Mouse (Mus musculus) right cerebral cortex, postnatal 25 days (tissue): Measurements from ENCODE around the gene Olfr645.

Experiments
- DNase-seq: peaks from one replicate; pipeline ENCODE4 v3.0.0; 2022

Gene Olfr645

DNA sequence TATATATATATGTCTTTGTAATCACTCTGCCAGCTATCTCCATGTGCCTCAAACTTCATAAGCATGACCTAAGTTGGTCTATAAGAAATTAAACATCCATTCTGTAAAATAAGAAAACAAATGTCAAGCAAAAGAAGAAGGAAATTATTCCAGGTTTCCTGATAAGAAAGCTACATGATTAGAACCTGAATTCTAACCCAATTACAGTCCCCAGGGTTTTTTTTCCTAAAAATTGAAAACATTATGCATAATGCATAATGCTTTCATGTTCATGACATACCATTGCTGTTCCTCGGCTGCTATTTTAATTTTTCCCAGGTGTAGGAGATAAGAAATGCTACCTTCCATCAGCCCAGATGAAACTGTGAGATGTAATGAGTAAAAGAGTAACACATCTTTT, at the start of gene Olfr645:
Gene Olfr645, minus strand, starts transcription at position 101 of the 400 bp plus-strand sequence.
- no peak for DNase-seq

DNA sequence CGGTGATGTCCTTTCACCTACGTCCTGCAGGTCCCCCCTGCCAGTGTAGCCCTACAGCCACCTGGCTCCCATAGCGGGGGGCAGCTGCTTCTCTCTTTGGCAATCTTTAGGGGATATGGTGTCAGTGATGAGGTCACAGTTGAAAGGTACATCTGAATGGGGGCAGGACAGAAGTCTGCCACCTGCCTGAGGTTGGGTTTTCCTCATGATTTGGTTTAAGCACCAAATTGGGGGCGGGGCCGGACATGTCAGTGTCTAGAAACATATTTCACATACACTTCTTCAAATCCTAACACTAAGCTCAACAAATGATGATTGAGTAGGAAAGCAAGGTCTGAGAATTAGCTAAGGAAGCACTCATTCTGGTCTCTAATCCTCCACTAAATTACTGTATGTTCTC, 44.5 kb upstream of the Olfr645 start, which contains the start of gene Ubqln5:
Gene Ubqln5, minus strand, starts transcription at position 101 of the 400 bp plus-strand sequence.
- DNase-seq, result no peak

DNA sequence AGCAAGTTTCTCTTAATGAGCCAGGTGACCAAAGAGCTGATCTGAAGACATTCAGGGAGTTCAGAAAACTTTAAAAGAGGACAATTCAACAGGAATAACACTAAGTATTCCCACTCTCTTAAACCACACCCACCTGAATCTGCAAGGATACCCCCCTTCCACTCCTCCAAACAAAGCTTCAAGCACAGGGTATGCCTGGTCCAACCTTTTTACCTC, 19.4 kb upstream of the Olfr645 start, which contains the start of gene Olfr646:
Gene Olfr646, plus strand, starts transcription at position 117 of the 216 bp plus-strand sequence.
- DNase-seq, result no peak

DNA sequence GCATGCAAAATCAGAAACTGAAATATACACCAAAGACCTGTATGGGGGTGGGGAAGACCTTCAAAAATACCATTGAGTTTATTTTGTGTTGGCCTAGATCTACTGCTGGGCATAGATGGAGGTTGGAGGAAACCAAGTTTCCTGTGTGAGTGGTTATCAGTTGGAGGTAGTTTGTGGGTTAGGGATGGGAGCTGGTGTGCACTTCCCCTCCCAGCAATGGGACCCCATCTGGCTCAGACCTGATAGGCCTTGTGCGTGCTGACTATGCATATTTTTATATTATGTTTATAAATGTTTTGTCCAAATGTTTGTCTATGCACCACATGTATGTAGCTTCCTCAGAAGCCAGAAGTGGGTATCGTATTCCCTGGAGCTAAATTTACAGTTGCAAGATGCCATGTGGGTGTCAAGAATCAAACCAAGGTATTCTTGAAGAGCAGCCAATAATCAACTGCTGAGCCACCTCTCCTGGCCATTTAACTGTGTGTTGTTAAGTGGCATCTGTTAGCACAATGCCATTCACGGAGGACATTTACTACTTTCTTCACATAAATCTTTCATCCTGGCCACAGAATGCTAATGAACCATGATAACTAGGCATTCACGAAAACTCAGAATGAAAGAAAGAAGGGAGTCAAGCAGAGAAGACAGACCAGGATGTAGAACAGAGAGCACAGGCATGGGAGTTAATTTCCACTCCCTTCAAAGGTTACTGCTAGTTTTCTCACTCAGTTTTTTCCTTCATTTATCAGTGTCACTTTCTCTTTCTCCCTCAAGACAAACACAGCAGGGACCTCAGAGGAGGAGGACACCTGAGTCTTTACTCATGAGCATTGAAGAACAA, 18.9 kb upstream of the Olfr645 start:
- DNase-seq, result no peak

DNA sequence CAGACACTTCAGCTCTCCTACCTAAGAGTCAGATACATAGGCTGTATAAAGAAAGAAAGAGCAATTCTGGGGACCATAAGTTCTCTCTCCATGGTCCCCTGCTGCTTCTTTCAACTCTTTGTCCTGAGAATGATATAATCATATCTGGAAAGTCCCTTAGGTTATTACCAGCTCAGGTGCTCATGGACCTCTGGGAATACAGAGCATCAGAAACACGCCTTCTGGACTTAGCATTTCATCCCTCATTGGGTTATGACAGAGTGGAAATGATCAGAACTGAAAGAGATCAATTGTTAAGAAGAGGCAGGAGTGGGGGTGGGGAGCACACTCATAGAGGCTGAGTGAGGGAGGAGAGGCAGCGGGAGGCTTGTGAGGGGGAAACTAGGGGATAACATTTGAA, 13.5 kb downstream of the Olfr645 start, which contains the start of gene Olfr644:
Gene Olfr644, minus strand, starts transcription at position 101 of the 400 bp plus-strand sequence.
- no peak for DNase-seq

DNA sequence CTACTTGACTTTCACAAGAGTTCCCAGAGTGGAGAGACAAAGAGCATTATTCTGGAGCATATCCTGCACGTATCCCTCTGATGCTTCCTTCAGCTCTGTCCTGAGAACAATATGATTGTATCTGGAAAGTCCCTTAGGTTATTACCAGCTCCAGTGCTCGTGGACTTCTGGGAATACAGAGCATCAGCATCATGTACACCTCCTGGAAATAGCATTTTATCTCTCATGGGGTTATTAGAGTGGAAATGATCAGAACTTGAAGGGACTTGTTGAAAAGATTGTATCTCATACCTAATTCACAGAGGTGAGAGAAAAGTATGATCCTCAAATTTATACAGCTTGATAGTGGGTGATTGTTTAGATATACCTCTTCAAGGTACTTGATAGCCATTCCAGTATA, 23.9 kb downstream of the Olfr645 start, which contains the start of gene 4930516K23Rik:
Gene 4930516K23Rik, minus strand, starts transcription at position 101 of the 400 bp plus-strand sequence.
- DNase-seq, result no peak

DNA sequence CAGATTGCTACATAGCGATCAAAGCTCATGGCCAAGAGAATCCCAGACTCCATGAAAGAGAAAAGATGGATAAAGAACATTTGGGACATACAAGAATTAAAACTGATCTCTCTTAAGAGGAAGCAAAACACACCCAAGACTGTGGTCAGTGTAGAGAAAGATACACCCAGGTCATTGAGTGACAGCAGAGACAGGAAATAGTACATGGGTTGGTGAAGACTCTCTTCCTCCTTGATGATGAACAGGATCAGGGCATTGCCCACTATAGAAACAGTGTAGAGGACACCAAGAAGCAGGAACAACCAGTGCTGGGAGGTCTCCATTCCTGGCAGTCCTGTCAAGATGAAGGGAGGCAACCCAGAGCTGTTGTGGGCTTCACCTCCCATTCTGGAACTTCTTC, 26.1 kb downstream of the Olfr645 start:
- DNase-seq, result no peak

DNA sequence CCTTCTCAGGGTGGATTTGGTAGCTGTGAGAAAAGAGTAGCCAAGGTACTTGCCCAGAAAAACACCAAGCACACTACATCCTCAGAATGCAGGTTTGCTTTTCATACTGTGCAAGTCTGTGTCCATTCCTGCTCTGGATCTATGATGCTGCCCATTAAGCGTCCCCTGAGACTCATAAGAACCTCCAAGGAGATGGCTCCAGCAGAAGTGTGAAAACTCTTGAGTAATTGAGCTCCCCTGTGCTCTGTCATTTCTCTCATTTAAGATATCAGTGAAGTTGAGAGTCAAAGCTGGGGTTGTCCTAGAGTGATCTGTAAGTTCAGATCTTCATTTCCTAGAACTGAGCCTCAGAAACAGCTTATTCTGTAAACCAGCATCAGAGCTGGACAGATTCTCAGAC, 32.7 kb downstream of the Olfr645 start, which contains the start of gene Olfr642:
Gene Olfr642, minus strand, starts transcription at position 101 of the 400 bp plus-strand sequence.
- no peak for DNase-seq

DNA sequence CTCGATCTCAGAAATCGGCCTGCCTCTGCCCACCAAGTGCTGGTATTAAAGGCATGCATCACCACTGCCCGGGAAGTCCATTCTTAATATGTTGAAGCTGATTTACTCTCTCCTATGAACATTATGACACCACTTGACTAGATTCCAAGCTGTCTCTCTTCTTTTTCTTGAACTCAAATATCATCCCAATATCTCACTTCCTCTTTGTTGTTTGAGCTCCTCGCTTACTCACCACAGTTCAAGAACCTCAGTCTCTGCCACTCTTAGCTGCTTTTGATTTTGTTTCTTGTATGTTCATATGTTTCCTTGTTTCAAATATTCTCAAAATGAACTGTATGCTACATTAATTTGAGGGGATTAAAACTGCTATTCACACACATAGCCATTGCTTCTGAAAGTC, 34.5 kb downstream of the Olfr645 start:
- no peak for DNase-seq

DNA sequence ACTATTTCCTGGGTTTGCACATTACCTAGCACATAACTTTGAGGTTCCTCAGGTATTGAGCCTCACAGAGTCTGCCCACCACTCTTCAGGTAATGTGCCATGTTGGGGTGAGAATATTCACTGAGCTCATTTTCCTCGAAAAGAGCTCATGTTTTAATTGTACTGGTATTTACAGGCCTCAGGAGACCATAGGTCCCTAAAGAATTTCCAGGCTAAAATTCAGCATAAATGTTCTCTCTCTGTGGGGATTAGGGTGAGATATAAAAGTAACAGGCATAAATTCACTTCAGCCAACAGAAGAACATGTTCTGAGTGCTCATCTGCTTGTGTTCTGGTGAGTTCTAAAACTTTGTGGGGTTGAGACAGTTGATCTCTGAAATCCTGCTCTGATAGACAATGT, 50.1 kb downstream of the Olfr645 start, which contains the start of gene Olfr641:
Gene Olfr641, plus strand, starts transcription at position 301 of the 400 bp plus-strand sequence.
- no peak for DNase-seq
